Mouse (Mus musculus): ENCODE data around the gene Crlf1.

GRCm38 (mm10) chr8:70511770-70512169 lies 18.8 kb downstream of the Crlf1 start:
- TF ChIP-seq CTCF (IDR thresholded peaks at IDR 0.05; ENCODE audit: borderline replicate concordance, control insufficient read depth, extremely low read depth, insufficient read depth, low read length, poor library complexity) (no peak), POLR2A (IDR thresholded peaks at IDR 0.05; ENCODE audit: control insufficient read depth, extremely low read depth, insufficient read depth, low read length, poor library complexity) (no peak)
